ENCODE assay signal across 13 mouse cellular contexts in the genomic region with DNA sequence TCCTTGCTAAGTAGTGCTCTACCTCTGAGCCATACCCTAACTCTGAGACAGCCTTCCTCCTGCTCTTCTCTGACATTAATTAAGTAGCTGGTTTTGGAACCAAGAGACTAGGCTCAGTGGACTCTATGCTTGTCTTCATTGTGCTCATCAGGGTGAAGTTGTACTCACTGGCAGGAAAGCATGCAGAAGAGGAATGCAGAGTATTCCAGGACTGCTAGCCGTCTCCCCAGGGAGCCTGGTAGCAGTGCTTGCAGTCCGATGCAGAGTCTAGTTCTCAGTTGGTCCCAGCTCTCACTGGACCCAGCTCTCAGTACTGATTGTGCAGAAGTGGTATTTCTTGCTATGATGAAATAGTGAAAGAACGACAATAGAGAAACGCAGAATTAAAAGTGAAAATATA. TPM values are rescaled to one million over a fixed set of nuclear protein-coding genes. Genes with fewer than 3 reads are reported as not detected.
"Had no signal": no experiment of that assay in that cellular context is flagged by ENCODE, and none has a peak within 500 bp of the region (broad histone marks: within the 10 kb centered on the region; RNA-seq: fewer than 3 reads in every experiment).

No protein-coding gene starts in this region.

- H3K36me3 ChIP-seq: kidney, embryonic 15.5 days; limb, embryonic 15.5 days; neural tube, embryonic 15.5 days had no signal

- DNase-seq: kidney, adult 18-20 months; kidney, postnatal 14 days; lung, adult 18-20 months; right cerebral cortex, adult 18-20 months; right cerebral cortex, postnatal 25 days; thymus, adult 18-20 months; thymus, postnatal 14 days had no signal

- H3K9ac ChIP-seq: kidney, embryonic 15.5 days; limb, embryonic 15.5 days; liver, embryonic 14.5 days; neural tube, embryonic 15.5 days had no signal

- H3K9me3 ChIP-seq: kidney, embryonic 15.5 days; limb, embryonic 15.5 days; neural tube, embryonic 15.5 days had no signal

- H3K4me2 ChIP-seq: kidney, embryonic 15.5 days; limb, embryonic 15.5 days; midbrain, embryonic 11.5 days; neural tube, embryonic 15.5 days had no signal

- H3K4me1 ChIP-seq: kidney, embryonic 15.5 days; limb, embryonic 15.5 days had no signal

- H3K27ac ChIP-seq: kidney, embryonic 15.5 days; limb, embryonic 15.5 days; liver, embryonic 14.5 days; neural tube, embryonic 15.5 days had no signal

- H3K27me3 ChIP-seq: kidney, embryonic 15.5 days; limb, embryonic 15.5 days; neural tube, embryonic 15.5 days had no signal

- H3K4me3 ChIP-seq: kidney, embryonic 15.5 days; limb, embryonic 15.5 days; myocyte; neural tube, embryonic 15.5 days had no signal

RNA-seq across cellular contexts. Expression of gene Trank1, which starts 43.5 kb away (rescaled TPM):
- polyA plus RNA-seq: myocyte had no signal
